Mouse (Mus musculus) limb, embryonic 11.5 days (tissue): ENCODE measurements around the gene Slc1a3. TPM values are rescaled to one million over a fixed set of nuclear protein-coding genes. Genes with fewer than 3 reads are reported as not detected.

ENCODE experiments used
- ATAC-seq: fragments of 200-750 bp; cut with Nextera tagmentation; 2 replicates; pipeline ENCODE4 v1.8.0; 2017; ENCODE audit warnings: low read depth; ENCODE audit not compliant: insufficient number of reproducible peaks, low FRiP score, low TSS enrichment
- DNase-seq: peaks from one replicate; pipeline ENCODE4 v3.0.0-alpha.2; 2015; ENCODE audit warnings: low spot score
- H3K27ac ChIP-seq: fragments of 300-500 bp; sonication (generic); replicated peaks from 2 replicates; pipeline ENCODE4 v1.5.1; 2014; ENCODE audit warnings: low read depth, mild to moderate bottlenecking, low read length
- H3K27me3 ChIP-seq: fragments of 300-500 bp; sonication (generic); 2 replicates; pipeline ENCODE4 v1.6.1; 2014; ENCODE audit warnings: mild to moderate bottlenecking, low read length, mixed read lengths; ENCODE audit not compliant: control insufficient read depth, insufficient read depth
- H3K36me3 ChIP-seq: fragments of 300-500 bp; sonication (generic); 2 replicates; pipeline ENCODE4 v1.6.1; 2014; ENCODE audit warnings: mild to moderate bottlenecking, low read length, moderate library complexity, mixed read lengths; ENCODE audit not compliant: control insufficient read depth, insufficient read depth
- H3K4me1 ChIP-seq: fragments of 300-500 bp; sonication (generic); 2 replicates; pipeline ENCODE4 v1.6.1; 2014; ENCODE audit warnings: low read length, mixed read lengths; ENCODE audit not compliant: control insufficient read depth, insufficient read depth
- H3K4me2 ChIP-seq: fragments of 300-500 bp; sonication (generic); 2 replicates; pipeline ENCODE4 v1.6.1; 2014; ENCODE audit warnings: low read depth, mild to moderate bottlenecking, moderate library complexity; ENCODE audit not compliant: severe bottlenecking
- H3K4me3 ChIP-seq: fragments of 300-500 bp; sonication (generic); 2 replicates; pipeline ENCODE4 v1.5.1; 2014; ENCODE audit warnings: low read depth, low read length
- H3K9ac ChIP-seq: fragments of 300-500 bp; sonication (generic); 2 replicates; pipeline ENCODE4 v1.6.1; 2014; ENCODE audit warnings: mild to moderate bottlenecking, low read length
- H3K9me3 ChIP-seq: fragments of 300-500 bp; sonication (generic); 2 replicates; pipeline ENCODE4 v1.6.1; 2016; ENCODE audit warnings: low read length; ENCODE audit not compliant: control insufficient read depth
- WGBS: fragments of 180-500 bp; shearing (Covaris S2); extraction: QIAGEN DNeasy Blood & Tissue Kit; methylation state at CpG from one replicate; pipeline ENCODE4 v1.1.7; 2014; 5-methylcytosine and 5-hydroxymethylcytosine counted together
- polyA plus RNA-seq: library from polyadenylated mRNA; unstranded; fragments of >200 nt; fragmentation: Nextera tagmentation; extraction: Ambion mirVana; gene quantifications from 2 replicates; pipeline ENCODE4 v1.2.1, GENCODE M21; 2014

Slc1a3 gene
- polyA plus RNA-seq, 1 experiment from 2014 or later = 24.9 TPM

DNA sequence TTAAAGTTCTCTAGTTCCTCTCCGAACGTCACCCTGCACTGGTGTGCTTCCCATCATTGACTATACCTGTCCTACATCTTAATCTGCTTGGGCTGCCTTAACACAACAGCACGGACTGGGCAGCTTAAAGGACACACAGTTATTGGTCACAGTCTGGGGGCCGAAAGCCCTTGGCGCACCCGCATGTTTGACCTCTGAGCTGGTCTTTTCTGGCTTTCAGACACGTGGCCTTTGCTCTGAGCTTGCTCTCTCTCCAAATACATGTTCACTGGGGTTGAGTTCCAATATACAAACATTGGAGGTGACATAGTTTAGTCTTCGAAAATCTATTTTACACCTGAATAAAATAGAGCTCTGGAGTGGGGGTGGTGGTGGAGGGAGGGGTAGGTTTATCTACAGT, 82.4 kb downstream of the Slc1a3 start:
- ATAC-seq (no peak), DNase-seq (no peak)
- H3K27me3 ChIP-seq = peaks cover 4% of the 10 kb centered on the region; the same call in 1 of the 2 replicates
- no peak overlapping the region for H3K4me3 ChIP-seq
- H3K36me3 ChIP-seq = no peaks in the 10 kb centered on the region
- no peak overlapping the region for H3K9ac ChIP-seq
- no peak overlapping the region for H3K4me2 ChIP-seq
- no peak overlapping the region for H3K27ac ChIP-seq
- 71% methylated on average over 8 of the region's 8 CpGs for WGBS
- no peaks in the 10 kb centered on the region for H3K9me3 ChIP-seq
- no peaks in the 10 kb centered on the region for H3K4me1 ChIP-seq

DNA sequence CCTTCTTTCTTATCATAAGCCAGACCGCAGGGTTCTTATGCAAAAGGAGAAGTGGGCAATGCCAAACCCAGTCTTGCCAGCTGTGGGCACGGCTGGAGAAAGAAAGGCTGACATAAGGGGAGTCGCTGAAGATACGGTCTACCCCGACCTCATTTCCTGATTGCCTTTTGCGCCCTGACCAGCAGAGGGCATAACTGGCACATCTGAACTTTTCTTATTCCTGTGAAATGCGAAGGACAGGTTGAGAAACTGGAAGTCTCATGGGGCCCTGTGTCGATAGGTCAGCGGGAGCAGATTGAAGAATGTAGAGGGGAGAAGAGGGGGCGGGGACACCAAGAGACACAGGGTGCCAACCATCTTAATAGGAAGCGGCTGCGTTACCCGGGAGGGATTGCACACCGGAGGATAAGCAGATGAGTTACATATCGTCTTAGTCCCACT, 83.4 kb downstream of the Slc1a3 start:
- H3K9me3 ChIP-seq = no peaks in the 10 kb centered on the region
- no peak overlapping the region for H3K27ac ChIP-seq
- DNase-seq (peak; percentile 82), ATAC-seq (no peak)
- 4% methylated on average over 15 of the region's 15 CpGs for WGBS
- peaks cover 4% of the 10 kb centered on the region; the same call in 1 of the 2 replicates for H3K27me3 ChIP-seq
- H3K9ac ChIP-seq = no peak overlapping the region
- no peaks in the 10 kb centered on the region for H3K4me1 ChIP-seq
- peak overlapping the region; percentile 12 for H3K4me3 ChIP-seq
- peak overlapping the region; percentile 59 for H3K4me2 ChIP-seq
- H3K36me3 ChIP-seq = no peaks in the 10 kb centered on the region

DNA sequence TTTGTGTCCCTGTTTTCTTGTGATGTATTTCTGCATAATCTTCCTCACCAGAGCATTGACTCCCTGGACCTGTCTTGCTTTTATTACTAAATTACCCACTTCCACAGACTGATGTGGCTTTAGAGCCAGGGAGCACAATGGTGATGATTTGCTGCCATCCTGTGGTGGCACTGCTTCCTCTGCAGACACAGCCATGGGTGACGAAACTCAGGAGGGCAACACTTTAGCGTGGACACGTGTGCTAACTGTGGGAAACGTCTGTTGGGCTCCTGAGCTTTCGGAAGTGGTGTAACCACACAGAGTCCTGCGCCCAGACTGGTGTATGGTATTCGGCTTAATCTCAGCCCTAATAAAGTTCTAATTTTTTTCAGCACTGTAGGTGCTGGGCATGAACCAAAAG, 85.2 kb downstream of the Slc1a3 start:
- no peaks in the 10 kb centered on the region for H3K4me1 ChIP-seq
- H3K36me3 ChIP-seq = no peaks in the 10 kb centered on the region
- 50% methylated on average over 7 of the region's 7 CpGs for WGBS
- no peak for ATAC-seq
- peak; percentile 61 for DNase-seq
- no peak overlapping the region for H3K9ac ChIP-seq
- no peaks in the 10 kb centered on the region for H3K9me3 ChIP-seq
- H3K4me2 ChIP-seq = no peak overlapping the region
- no peak overlapping the region for H3K27ac ChIP-seq
- H3K27me3 ChIP-seq = peaks cover 4% of the 10 kb centered on the region; the same call in 1 of the 2 replicates
- no peak overlapping the region for H3K4me3 ChIP-seq

DNA sequence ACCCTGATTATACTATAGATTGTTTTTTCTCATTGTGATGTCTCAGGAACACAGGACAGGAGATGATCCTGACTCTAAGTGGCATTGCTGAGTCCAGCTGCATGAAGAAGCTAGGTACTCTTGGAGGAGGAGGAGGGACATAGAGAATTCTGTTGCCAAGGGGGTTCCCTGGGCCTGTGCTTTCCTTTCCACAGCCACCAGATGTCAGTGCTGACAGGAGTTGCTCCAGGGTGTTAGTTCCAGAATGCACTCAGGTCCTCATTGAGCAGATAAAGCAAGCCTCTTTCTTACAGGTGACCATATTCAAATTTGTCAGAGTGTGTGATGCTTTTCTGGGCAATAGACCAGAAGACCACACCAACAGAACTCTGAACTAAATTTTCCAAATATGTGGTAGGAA, 86.7 kb downstream of the Slc1a3 start:
- Histone ChIP-seq H3K9me3 (no peaks in the 10 kb centered on the region), H3K4me1 (no peaks in the 10 kb centered on the region), H3K4me3 (no peak overlapping the region), H3K4me2 (no peak overlapping the region), H3K9ac (no peak overlapping the region), H3K27me3 (peaks cover 4% of the 10 kb centered on the region; the same call in 1 of the 2 replicates), H3K27ac (no peak overlapping the region), H3K36me3 (no peaks in the 10 kb centered on the region)
- no peak for ATAC-seq
- no peak for DNase-seq

DNA sequence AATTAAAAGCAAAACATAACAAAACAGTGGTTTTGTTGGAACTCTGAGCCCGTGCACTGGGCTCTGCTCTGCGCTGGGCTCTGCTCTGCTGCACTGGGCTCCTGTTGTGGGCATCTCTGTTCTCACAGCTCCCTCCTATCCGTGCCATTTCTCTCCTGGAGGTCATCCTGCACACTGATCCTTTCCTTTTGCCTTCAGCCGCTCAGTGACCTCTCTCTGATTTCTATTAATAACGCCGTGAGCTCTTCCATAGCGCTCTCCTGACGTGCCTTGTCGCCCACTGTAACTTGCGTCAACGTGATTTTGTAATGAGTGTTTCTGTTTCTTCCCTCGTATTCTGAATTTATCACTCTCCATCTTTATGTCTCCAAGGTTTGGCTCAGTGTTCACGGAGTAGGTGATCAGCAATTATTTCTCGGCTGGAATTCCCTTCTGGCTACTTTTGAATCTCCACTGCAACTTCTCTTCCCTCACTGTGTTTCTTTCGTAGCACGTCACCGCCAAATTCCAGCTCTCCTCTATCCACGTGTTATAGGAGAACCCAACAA, 91.0 kb downstream of the Slc1a3 start:
- H3K4me1 ChIP-seq = no peaks in the 10 kb centered on the region
- H3K36me3 ChIP-seq = no peaks in the 10 kb centered on the region
- no peak overlapping the region for H3K9ac ChIP-seq
- WGBS = 78% methylated on average over 18 of the region's 18 CpGs
- DNase-seq (no peak), ATAC-seq (no peak)
- H3K9me3 ChIP-seq = no peaks in the 10 kb centered on the region
- H3K27ac ChIP-seq = no peak overlapping the region
- no peaks in the 10 kb centered on the region for H3K27me3 ChIP-seq
- no peak overlapping the region for H3K4me3 ChIP-seq
- no peak overlapping the region for H3K4me2 ChIP-seq

DNA sequence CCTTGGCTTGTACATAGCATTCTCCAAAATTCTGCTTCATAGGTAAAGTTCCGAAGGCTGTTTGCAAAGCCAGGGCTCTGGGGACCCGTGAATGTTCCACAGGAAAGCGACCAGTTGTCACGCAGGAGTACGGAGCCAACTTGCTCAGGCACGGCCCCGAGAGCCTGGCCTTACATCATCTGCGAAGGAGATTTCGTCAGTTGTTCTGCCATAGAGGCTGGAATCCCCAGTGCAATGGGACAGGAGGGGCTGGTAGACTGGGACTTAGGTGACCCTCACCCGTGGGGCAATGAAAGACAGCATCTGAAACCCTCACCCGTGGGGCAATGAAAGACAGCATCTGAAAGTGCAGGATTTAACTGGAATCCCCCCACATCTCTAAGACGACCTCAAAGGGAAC, 94.3 kb downstream of the Slc1a3 start:
- H3K4me2 ChIP-seq = no peak overlapping the region
- 82% methylated on average over 12 of the region's 12 CpGs for WGBS
- H3K27me3 ChIP-seq = no peaks in the 10 kb centered on the region
- no peak overlapping the region for H3K27ac ChIP-seq
- H3K9me3 ChIP-seq = no peaks in the 10 kb centered on the region
- no peaks in the 10 kb centered on the region for H3K4me1 ChIP-seq
- H3K36me3 ChIP-seq = no peaks in the 10 kb centered on the region
- DNase-seq (no peak), ATAC-seq (no peak)
- H3K9ac ChIP-seq = no peak overlapping the region
- H3K4me3 ChIP-seq = no peak overlapping the region

DNA sequence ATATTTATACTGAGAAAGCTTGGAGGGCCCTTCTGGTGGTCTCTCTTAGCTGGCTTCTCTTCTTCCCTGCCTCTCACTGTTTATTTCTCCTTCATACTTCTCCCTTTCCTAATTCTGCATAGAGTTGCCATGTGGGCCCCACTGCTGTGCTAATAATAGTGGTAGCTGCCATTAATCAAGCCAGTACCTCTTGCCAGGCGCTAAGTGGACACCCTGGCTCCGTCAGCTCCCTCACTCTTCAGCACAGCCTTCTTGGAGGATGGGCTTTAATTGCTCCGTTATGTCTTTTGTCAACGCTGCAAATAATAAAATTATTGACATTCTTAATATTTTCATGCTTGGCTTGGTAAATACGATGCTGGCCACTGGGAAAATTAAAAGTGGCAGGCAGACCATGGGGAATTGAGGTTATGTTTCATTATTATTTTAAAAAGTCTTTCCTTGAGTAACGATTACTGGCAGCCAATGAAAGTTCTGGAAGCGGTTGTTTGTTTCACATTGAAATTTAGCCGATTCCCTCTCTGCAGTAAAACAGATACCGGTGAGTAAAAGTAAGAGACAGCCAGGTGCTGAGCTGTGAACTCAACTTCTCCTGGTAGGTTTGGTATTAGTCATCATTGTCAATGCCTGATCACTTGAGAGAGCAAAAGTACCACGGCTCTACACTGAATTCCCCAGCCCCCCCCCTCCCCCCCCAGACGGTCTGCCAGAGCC, 94.9 kb downstream of the Slc1a3 start:
- no peaks in the 10 kb centered on the region for H3K9me3 ChIP-seq
- 74% methylated on average over 11 of the region's 11 CpGs for WGBS
- H3K4me3 ChIP-seq = no peak overlapping the region
- no peak overlapping the region for H3K4me2 ChIP-seq
- H3K9ac ChIP-seq = no peak overlapping the region
- no peaks in the 10 kb centered on the region for H3K4me1 ChIP-seq
- no peak overlapping the region for H3K27ac ChIP-seq
- no peaks in the 10 kb centered on the region for H3K36me3 ChIP-seq
- DNase-seq = no peak
- H3K27me3 ChIP-seq = no peaks in the 10 kb centered on the region
- no peak for ATAC-seq

DNA sequence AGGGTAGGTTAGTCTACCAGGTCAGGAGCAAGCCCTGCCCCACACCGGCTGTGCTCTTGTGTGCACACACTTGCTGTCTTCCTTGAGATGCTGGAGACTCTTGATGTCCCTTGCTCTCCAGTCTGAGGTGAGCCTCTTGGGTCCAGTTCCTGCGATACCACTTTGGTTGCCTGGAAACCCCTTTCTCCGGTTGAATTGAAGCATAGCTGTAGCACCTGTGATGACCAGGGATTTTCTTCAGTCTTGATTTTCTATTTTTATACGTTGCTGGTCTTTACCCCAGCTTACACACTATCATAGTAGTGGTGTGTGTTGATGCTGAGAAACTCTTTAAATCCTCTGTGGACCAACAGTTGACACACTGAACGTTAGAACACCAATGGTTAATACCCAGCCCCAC, 95.9 kb downstream of the Slc1a3 start:
- H3K4me3 ChIP-seq = no peak overlapping the region
- no peaks in the 10 kb centered on the region for H3K27me3 ChIP-seq
- ATAC-seq (no peak), DNase-seq (no peak)
- no peaks in the 10 kb centered on the region for H3K4me1 ChIP-seq
- no peak overlapping the region for H3K4me2 ChIP-seq
- no peaks in the 10 kb centered on the region for H3K36me3 ChIP-seq
- no peaks in the 10 kb centered on the region for H3K9me3 ChIP-seq
- 94% methylated on average over 5 of the region's 5 CpGs for WGBS
- no peak overlapping the region for H3K27ac ChIP-seq
- no peak overlapping the region for H3K9ac ChIP-seq
